Mouse (Mus musculus) kidney, adult 2 months (tissue): ENCODE results near the gene Dab1. TPM values are rescaled to one million over a fixed set of nuclear protein-coding genes. Genes with fewer than 3 reads are reported as not detected.

Source experiments
- DNase-seq: peaks from one replicate; pipeline ENCODE4 v3.0.0; 2021
- H3K27ac ChIP-seq: fragments of 200-500 bp; 2 replicates; pipeline ENCODE4 v1.5.1; 2012; ENCODE audit warnings: low read depth, low read length, control low read depth, inconsistent platforms; ENCODE audit not compliant: insufficient read depth
- H3K27me3 ChIP-seq: fragments of 200-500 bp; replicated peaks from 2 replicates; pipeline ENCODE4 v1.6.1; 2012; ENCODE audit warnings: mild to moderate bottlenecking, moderate library complexity, low read length, inconsistent platforms; ENCODE audit not compliant: control insufficient read depth, insufficient read depth
- H3K36me3 ChIP-seq: fragments of 200-500 bp; 2 replicates; pipeline ENCODE4 v1.6.1; 2012; ENCODE audit warnings: mild to moderate bottlenecking, moderate library complexity, low read length, inconsistent platforms; ENCODE audit not compliant: control insufficient read depth, insufficient read depth
- H3K4me1 ChIP-seq: fragments of 200-500 bp; 2 replicates; pipeline ENCODE4 v1.6.1; 2011; ENCODE audit warnings: low read length; ENCODE audit not compliant: control insufficient read depth, insufficient read depth
- H3K4me3 ChIP-seq: fragments of 200-500 bp; 2 replicates; pipeline ENCODE4 v1.5.1; 2011; ENCODE audit warnings: mild to moderate bottlenecking, low read depth, low read length, control low read depth; ENCODE audit not compliant: insufficient read depth
- CTCF ChIP-seq: fragments of 200-500 bp; conservative IDR thresholded peaks from 2 replicates; pipeline ENCODE4 v1.5.1; 2011; ENCODE audit warnings: low read depth, mild to moderate bottlenecking, control low read depth, low read length, moderate library complexity, mixed read lengths; ENCODE audit not compliant: insufficient read depth, insufficient read length
- POLR2A ChIP-seq: fragments of 200-500 bp; IDR thresholded peaks from one replicate; pipeline ENCODE4 v1.6.1; 2011; ENCODE audit warnings: low read depth, low read length, control low read depth
- WGBS: fragments of 180-500 bp; shearing (Covaris S2); methylation state at CpG from one replicate; pipeline ENCODE4 v1.1.7; 2018; 5-methylcytosine and 5-hydroxymethylcytosine counted together
- polyA plus RNA-seq: library from polyadenylated mRNA; depleted of rRNA; stranded (reverse); fragments of >200 nt; gene quantifications from 2 replicates; pipeline ENCODE4 v1.2.3, GENCODE M21; 2012

Dab1 gene
- polyA plus RNA-seq, 1 experiment = 3.3 TPM

GRCm38 (mm10) chr4:103953652-103954220 lies 334.6 kb downstream of the Dab1 start:
- H3K4me1 ChIP-seq = no peaks in the 10 kb centered on the region
- no peaks in the 10 kb centered on the region for H3K27me3 ChIP-seq
- H3K27ac ChIP-seq = no peak overlapping the region
- no peak for TF ChIP-seq CTCF
- TF ChIP-seq POLR2A = no peak
- WGBS = 59% methylated on average over 9 of the region's 9 CpGs
- DNase-seq = no peak
- H3K4me3 ChIP-seq = no peak overlapping the region
- no peaks in the 10 kb centered on the region for H3K36me3 ChIP-seq

DNA sequence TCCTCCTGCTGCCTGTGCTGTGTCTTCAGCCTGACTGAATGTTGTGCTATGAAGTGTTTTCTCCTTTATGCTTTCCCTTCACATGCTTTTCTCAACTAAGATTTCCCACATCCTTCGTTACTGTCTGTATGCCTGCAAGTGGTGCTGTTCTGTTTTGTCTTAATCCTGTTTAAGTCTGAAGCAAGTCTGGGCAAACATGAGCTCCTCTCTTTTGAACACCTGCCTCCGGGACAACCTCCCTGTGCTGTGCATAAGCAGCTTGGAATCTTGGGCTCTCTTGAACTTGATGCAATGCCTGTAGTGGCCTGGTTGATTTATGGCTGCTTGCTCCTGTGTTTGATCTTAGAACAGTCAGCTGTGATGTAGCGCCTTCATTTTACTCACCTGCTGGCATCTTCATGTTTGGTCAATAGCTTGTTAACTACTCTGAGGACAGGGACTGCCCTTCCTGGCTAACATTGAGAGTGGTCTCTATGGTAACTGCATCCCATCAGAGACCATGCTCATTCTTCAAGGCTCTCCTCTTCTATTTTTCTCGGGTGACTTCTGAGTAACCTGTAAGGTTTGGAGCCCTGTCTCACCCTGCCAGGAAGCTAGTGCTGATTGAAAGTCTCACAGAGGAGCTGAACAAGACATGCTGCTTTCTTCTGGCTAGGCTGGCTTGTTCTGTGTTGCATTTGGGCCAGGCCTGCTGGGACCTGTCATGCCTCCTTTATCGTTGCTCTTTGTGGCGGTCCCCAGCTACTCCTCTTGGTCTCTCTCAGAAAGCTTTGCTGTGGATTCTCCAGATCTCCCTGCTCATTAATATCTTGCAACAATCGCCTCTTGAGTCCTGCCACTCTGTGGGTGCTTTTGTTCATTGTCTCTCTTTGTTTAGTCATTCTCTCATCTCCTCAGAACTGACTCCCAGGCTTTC lies 342.2 kb downstream of the Dab1 start:
- H3K4me3 ChIP-seq = no peak overlapping the region
- H3K27me3 ChIP-seq = no peaks in the 10 kb centered on the region
- TF ChIP-seq CTCF (no peak), POLR2A (no peak)
- H3K27ac ChIP-seq = no peak overlapping the region
- no peak for DNase-seq
- no peaks in the 10 kb centered on the region for H3K36me3 ChIP-seq
- no peaks in the 10 kb centered on the region for H3K4me1 ChIP-seq
- 82% methylated on average over 7 of the region's 7 CpGs for WGBS

DNA sequence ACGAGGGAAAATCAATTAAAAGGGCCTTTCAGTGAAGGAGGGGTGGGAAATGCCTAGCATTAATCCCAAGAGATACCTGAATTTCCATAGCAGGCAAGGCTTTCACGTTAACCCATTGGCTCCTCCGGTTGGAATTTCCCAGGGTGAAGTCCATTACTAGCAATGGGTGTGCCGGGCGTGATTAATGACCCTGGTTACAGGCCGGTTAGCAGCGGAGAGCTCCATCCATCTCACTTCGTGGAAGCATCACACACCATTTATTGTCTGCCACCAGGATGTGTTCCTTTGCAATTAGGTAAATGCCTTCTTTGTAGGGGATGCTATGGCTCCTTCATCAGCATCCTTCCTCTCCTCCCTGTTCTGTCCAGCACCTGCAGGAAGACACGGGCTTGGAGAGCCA lies 350.7 kb downstream of the Dab1 start:
- Histone ChIP-seq H3K27me3 (no peaks in the 10 kb centered on the region), H3K4me3 (no peak overlapping the region), H3K27ac (no peak overlapping the region), H3K4me1 (no peaks in the 10 kb centered on the region), H3K36me3 (no peaks in the 10 kb centered on the region)
- DNase-seq = no peak
- 32% methylated on average over 9 of the region's 9 CpGs for WGBS
- TF ChIP-seq CTCF (no peak), POLR2A (no peak)

- Histone ChIP-seq H3K4me1 (no peaks in the 10 kb centered on the region), H3K27ac (no peak overlapping the region), H3K4me3 (no peak overlapping the region), H3K36me3 (no peaks in the 10 kb centered on the region), H3K27me3 (no peaks in the 10 kb centered on the region)
- DNase-seq = no peak
- WGBS = 50% methylated on average over 2 of the region's 2 CpGs
- TF ChIP-seq POLR2A = no peak
- no peak for TF ChIP-seq CTCF
Observed at GRCm38 (mm10) chr4:103974536-103974935, 355.4 kb downstream of the Dab1 start.

DNA sequence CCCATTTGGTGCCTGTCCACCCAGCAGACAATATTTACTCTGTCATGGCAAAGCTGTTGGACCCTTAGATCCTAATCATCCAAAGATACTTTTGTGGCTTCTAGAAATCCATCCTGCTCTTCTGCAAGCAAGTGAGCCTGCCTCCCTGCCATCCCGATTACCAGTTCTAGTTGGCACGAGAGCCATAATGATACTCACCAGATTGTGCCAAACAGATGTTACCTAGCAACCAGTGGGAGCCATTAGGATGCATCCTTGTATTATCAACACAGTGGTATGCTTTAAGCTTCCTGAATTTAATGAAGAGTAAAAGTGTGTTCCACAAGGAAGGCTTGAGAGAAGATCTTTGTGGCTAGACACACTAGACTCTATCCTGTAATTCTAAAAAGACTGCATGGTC lies 355.8 kb downstream of the Dab1 start:
- WGBS = 88% methylated on average over 2 of the region's 2 CpGs

DNA sequence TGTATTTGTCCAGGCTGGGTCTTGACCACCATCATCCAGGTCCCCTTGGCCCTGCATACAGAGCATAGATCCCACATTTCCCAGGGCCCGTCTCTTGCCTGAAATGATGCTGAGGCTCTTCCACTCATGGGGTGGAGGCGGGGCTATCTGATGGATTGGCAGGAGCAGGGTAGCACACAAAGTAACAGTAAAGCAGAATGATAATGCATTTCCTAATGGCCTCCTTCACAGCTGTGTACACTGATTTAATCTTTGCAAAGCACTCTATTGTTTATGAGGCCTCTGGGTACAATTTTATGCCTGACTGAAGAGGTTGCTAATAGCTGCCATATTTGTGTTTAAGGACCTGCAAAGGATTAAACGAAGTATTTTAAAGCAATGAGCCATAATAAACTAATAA lies 374.7 kb downstream of the Dab1 start:
- Histone ChIP-seq H3K4me1 (no peaks in the 10 kb centered on the region), H3K27ac (no peak overlapping the region), H3K4me3 (no peak overlapping the region), H3K27me3 (no peaks in the 10 kb centered on the region), H3K36me3 (no peaks in the 10 kb centered on the region)
- no peak for TF ChIP-seq CTCF
- TF ChIP-seq POLR2A = no peak
- 81% methylated on average over 3 of the region's 3 CpGs for WGBS
- no peak for DNase-seq

More for the DNA sequence above, 355.8 kb downstream of the Dab1 start:
- H3K27ac ChIP-seq = no peak overlapping the region
- TF ChIP-seq CTCF (no peak), POLR2A (no peak)
- H3K36me3 ChIP-seq = no peaks in the 10 kb centered on the region
- no peak overlapping the region for H3K4me3 ChIP-seq
- DNase-seq = no peak
- no peaks in the 10 kb centered on the region for H3K4me1 ChIP-seq
- no peaks in the 10 kb centered on the region for H3K27me3 ChIP-seq

- Histone ChIP-seq H3K4me3 (no peak overlapping the region), H3K27me3 (no peaks in the 10 kb centered on the region), H3K27ac (no peak overlapping the region), H3K4me1 (no peaks in the 10 kb centered on the region), H3K36me3 (no peaks in the 10 kb centered on the region)
- TF ChIP-seq CTCF (no peak), POLR2A (no peak)
- DNase-seq = no peak
- 84% methylated on average over 1 of the region's 1 CpGs for WGBS
Observed at GRCm38 (mm10) chr4:103994406-103994805, 375.2 kb downstream of the Dab1 start.
